Mouse (Mus musculus): ENCODE data around the gene Lum.

DNA sequence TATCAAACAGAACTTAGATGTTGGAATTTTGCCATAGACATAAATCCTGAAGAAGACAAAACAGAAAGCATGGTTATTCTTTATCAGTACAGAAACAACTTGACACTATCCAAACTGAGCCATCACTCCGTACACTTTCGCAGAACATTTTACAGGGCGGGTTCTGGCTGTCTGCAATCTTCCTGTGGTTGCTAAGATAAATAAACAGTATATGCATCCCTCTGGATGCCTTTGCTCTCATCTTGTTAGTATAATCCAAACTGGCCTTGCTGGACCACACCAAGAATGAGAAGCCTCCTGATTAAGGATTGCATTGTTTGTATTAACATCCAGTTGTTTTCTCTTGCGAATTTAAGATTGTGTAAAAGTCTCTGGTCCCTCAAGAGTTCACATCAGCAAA is 29.2 kb upstream of the Lum start:
- TF ChIP-seq EP300 (IDR thresholded peaks at IDR 0.05; ENCODE audit: low read depth) (no peak), CTCF (IDR thresholded peaks at IDR 0.05; ENCODE audit: low read depth) (no peak)

Measured in liver, embryonic 14.5 days (tissue).